Mouse (Mus musculus): ENCODE results near the gene Gm20715.
"Not testable (repeated sequence)": the region's sequence is repeated elsewhere in the genome, so short reads cannot be mapped to it uniquely, and the experiment has no call there.

Gene Gm20715

DNA sequence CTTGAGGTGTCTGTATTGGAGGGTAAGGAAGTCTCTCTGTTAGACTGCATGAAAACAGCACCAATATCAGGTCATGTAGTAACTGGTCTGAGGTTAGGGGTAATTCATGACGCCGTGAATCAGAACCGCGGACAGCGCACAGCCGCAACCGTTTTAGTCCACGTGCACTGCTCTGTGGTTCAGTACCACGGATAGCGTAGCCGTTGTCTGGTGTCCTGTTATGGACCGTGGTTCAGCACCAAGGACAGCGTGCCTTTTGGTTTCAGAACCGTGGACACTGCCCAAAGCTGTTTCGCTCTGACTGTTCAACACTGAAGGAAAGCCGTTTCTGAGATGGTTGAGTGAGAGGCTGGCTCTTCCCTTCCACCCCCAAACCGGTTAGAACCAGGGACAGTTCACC lies at the start of gene Gm20715:
Gm20715 (plus strand) TSS at position 235 of the 400 bp plus-strand sequence.
- peak; percentile 95 for DNase-seq

DNA sequence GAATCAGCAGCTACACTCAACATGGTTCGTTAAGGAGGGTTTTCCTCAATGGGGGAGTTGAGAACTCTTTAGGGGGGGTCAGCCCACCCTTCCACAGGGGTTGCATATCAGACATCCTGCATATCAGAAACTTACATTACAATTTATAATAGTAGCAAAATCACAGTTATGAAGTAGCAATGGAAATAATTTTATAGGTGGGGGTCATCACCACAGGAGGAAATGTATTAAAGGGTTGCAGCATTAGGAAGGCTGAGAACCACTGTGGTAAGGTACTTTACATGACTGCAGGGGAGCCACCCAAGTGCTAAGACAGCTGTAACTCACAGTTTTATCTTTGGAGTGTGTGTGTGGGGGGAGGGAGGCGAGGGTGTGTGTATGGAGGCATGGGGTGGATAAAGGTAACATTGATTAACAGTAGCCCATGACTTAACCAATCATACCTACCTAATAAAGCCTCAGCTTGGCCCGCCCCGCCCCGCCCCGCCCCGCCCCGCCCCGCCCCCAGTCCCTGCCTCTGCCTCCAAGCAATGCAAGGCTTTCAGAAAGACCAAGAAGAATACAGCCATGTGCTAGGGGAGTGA lies 49.5 kb upstream of the Gm20715 start:
- DNase-seq: no peak

DNA sequence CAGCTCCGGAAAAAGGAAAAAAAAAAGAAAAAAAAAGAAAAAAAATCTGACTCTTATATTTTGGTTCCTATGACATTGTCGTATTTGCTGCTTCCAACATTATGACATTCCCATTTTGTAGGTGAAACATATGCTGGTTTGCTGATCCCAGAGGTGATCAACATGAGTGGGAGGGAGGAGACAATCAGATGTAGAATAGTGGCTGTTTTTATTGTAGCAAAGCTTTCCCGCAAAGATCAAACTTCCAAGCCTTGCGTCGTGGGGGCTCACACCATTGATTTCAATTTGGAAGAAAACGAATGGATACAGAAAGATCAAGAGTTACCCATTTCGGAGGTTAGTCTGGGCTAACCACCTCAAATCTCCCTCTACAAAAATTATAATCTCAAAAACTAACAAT lies 48.3 kb upstream of the Gm20715 start:
- DNase-seq: no peak

DNA sequence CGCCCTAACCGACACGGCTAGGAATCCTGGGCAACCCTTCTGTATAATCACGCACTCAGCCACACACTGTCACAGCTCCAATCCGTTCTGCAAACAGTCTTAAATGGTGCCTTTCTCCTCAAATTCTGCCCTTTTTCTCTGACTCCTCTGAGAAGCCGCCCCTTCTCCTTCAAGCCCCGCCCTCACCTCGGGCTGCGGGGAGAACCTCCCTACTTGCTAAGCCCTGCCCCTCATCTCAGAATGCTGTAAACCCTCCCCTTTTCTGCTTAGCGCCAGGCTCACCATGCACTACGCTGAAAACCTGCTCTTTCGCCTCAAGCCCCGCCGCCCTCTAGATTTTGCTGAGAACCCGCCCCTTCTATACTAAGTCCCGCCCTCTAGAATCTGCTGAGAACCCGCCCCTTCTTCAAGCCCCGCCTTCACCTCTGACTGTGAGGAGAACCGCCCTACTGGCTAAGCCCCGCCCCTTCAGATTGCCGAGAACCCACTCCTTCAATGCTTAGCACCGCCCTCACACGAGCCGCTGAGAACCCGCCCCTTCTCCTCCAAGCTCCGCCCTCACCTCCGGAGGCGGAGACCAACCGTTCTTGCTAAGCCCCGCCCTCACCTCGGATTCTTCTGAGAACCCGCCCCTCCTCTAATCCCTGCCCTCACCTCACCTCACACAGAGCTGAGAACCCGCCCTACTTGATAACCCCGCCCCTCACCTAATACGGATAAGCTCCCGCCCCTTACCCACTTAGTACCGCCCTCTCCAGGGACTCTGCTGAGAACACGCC lies 47.6 kb upstream of the Gm20715 start:
- DNase-seq: peak; percentile 100

DNA sequence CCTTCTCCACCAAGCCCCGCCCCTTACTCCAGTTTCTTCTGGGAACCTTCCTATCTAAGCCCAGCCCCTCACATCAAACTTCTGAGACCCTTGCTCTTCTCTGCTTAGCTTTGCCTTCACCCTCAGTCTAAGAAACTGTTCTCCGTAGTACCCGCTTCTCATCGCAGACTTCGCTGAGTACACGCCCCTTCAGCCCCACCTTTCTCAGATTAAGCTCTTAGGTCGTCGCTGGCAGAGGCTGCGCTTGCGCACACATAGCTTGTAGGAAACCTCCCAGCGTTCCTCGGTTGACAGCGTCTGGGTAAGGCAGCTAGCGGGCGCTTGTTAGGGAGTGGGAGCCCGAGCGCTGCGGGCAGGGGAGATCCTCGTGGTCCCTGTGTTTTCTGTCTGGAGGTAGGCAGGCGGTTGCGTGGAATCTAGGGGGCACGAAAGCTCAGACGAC lies 47.0 kb upstream of the Gm20715 start, which contains the start of gene Zfp78:
Zfp78 (plus strand) TSS at position 234 of the 442 bp plus-strand sequence.
- DNase-seq: no peak

DNA sequence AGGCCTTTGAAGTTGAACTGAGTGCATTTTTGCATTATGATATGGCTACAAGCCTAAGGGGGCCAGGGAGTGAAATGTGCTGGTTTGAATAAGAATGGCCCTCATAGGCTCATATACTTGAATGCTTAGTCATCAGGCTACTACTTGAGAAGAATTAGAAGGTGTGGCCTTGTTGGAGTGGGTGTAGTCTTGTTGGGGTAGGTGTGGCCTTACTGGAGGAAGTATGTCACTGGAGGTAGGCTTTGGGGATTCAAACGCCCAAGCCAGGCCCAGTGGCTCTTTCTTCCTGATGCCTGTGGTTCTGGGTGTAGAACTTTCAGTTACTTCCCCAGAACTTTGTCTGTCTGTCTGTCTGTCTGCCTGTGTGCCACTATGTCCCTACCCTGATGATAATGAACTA lies 45.3 kb upstream of the Gm20715 start:
- DNase-seq: no peak

DNA sequence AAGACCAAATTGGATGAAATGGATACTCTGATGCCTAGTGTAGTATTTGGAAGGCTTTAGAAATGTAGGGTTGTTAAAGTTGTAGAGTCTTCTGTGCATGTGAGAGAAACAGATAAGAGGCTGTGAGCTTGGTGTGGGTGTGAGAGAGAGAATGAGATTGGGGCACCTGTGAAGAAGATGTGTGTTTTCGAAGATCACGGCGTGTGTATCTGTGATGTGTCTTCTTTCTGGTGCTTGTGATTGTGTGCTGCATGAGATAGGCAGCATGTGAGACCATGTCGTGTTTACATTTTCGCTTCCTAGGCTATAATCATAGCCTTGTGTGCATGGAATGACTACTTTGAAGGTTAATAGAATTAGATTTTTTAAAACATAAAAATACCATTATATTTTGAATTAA lies 42.9 kb upstream of the Gm20715 start:
- no peak for DNase-seq

DNA sequence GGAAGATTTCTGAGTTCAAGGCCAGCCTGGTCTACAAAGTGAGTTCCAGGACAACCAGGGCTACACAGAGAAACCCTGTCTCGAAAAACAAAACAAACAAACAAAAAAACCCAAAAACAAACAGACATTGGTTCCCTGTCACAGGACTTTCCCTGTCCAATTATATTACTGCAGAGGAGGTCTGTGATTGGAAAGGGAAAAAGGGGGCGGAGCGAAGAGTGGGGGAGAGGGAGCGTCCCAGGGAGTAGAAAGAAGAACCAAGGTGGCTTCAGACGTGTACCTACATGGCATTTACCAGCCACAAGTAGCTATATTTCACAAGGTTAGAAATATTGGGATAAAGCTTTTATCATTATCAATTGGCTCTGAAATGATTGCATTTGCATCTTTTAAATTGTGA lies 41.9 kb upstream of the Gm20715 start:
- not testable (repeated sequence) for DNase-seq

DNA sequence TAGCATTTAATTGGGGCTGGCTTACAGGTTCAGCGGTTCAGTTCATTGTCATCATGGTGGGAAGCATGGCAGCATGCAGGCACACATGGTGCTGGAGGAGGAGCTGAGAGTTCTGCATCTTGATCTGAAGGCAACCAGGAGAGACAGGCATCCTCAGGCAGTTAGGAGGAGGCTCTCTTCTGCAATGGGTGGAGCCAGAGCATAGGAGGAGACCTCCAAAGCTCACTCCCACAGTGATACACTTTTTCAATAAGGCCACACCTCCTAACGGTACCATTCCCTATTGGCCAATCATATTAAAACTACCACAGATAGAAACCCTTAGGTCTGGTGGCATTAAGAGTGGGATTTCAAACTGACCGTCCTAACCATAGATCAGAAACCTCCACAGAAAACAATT lies 40.6 kb upstream of the Gm20715 start:
- DNase-seq: no peak

DNA sequence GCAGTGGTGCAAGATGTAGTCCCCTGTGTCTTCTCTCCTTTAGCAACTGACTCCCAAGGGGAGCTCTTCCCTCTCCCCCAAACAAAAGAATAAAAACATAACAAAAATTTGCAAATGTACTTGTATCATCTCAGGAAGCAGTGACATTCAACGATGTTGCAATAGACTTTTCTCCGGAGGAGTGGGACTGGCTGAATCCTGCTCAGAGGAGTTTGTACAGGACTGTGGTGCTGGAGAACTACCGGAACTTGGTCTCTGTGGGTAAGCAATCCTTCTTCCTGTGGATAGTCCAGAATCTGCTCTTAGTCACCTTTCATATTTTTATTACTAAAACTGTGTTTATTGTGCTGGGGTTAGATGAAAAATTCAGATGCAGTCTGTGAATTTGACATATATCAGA lies 37.1 kb upstream of the Gm20715 start:
- no peak for DNase-seq

DNA sequence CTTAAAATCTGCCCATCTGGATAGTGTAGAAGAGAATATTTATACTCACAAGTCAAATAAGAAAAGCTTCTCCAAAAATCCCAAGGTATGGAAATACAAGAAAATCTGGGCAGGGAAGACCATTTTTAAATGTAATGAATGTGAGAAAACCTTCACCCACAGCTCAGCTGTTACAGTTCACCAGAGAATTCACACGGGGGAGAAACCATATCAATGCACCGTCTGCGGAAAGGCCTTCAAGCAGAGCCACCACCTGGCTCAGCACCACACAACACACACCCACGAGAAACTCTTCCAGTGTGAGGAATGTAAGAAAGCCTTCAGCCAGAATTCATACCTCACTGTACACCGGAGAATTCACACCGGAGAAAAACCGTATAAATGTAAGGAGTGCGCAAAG lies 31.6 kb upstream of the Gm20715 start:
- DNase-seq: no peak

DNA sequence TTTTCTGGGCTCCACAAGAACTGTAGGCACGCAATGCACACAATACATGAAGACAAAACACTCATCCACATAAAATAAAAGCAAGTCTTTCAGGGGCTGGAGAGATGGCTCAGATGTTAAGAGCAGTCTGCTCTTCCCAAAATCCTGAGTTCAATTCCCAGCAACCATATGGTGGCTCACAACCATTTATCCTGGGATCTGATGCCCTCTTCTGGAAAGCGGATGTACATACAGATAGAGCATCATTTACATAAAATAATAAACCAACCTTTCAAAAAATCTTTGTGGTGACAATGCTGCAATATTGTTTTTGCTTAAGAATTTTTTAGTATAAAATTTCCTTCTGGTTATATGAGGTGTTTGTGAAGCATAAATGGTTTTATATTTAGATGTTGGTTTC lies 28.6 kb upstream of the Gm20715 start:
- no peak for DNase-seq

DNA sequence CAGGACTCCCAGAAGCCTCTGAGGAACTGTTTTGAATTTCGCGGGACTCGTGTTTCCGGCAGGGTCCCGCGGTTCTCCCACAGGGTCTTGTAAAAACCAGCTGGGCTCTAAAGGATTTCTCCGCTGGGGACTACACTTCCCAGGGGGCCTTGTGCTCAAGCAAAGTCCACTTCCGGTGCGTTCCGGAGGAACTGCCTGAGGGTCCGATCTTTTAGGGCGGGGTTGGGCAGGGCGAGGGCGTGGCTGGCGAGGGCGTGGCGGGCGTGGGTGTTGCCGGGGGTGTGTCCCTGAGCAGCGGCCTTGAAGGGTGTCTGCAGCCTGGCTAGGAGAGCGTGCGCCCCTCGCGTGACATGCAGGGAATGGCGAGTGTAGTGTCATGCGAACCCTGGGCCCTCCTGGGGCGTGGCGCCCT lies 27.0 kb upstream of the Gm20715 start, which contains the start of gene Zfp28:
Zfp28 (plus strand) TSS at position 252 of the 412 bp plus-strand sequence.
- peak; percentile 94 for DNase-seq

DNA sequence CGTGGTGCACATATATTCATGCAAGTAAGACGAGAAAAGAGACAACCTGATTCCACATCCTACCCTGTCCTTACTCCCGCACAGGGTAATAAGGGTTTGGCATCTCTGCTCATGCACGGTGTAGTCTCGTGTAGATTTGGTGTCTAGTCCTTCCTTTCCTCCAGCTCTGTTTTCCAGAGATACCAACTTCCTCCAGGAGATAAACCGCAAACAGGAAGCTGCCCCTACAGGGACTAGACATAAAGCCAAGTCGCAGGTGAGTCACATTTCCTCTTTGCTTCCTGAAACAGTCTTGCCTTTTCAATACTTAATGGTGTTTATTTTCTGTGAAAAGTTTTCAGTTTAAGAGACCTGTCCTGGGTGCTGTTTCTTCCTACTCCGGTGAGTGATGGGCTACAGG lies 26.1 kb upstream of the Gm20715 start:
- DNase-seq: no peak

DNA sequence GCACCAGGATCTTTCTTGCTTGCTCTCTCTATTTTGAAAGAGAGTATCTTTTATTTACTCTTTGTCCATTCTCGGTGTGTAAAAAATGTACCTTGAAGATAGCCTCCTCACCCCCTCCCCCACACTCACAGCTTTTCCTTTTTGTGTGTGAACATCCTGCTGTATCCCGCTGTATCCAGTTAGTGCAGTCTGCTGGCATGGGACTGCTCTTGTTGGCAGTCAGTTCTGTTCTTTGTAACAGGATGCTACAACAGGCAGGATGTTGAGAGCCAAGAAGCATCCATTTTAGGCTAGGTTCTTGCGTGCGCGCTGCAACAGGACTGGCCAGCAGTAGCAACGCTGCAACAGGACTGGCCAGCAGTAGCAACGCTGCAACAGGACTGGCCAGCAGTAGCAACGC lies 23.1 kb upstream of the Gm20715 start:
- DNase-seq: no peak

DNA sequence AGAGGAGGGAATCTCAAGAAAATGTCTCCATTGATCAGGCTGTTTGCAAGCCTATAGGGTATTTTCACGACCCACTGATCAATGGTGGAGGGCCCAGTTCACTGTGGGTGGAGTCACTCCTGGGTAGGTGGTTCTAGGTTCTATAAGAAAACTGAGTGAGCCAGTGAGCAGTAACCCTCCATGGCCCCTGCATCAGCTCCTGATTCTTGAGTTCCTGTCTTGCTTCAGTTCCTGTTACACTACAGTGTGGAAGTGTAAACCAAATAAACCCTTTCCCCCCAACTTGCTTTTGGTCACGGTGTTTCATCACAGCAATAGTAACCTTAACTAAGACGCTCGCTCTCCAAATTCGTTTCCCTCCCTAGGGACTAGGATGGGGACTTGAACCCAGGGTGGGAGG lies 21.1 kb upstream of the Gm20715 start:
- no peak for DNase-seq

DNA sequence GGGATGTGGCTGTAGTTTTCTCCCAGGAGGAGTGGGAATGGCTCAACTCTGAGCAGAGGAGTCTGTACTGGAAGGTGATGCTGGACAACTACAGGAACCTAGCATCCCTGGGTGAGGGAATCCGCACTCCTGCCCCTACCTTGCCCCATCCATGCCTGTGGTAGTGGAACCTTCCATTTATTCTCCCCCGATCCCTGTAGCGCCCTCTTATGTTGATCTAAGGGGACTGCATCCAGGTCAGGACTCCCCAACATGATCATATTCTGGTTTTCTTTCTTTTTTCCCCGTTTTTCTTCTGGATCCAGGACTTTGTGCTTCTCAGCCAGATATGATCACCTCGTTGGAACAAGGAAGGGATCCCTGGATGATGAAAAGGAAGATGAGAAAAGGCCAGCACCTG lies 20.6 kb upstream of the Gm20715 start:
- no peak for DNase-seq

DNA sequence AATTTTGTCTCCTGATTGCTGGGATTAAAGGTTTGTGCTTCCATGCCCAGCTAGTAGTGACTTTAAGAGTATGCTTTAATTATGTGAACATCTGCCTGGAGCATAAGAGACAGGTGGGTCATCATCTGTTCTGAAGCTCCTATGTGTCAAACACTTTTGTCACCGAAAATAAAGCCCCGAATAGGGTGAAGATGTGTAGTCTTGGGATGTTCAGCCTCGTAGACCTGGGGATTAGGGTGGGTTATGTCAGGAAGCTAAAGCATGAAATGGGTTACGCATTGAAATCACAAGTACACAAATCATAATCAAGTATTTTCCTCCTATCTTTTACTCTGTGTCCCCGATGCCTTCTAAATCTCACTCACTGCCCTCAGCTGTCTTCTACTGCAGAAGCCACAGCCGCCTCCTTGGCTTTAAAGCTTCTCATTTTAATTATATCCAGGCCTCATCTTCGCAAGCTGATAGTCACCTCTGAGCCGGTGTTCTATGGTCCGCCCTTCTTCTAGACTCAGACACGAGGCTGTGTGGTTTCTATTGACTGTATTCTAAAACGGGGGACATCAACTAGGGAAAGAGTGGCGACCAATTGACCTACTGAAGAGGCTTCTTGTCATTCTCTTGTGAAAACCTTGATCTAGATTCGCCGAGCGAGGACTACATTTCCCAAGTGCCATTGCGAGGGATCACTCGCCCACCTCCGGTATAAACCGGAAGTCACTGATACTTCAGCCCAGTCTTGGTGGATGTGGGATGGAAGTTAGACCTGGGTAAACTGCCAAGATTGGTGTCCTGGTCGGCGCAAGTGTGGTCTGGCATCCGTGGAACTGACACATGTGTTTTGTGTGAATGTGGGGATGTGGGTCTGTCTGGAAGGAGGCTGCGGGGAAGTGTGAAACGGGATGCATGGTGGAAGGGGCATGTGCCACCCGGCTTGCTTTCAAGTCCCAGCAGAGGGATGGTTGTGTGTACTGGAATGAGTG lies 11.8 kb upstream of the Gm20715 start, which contains the start of gene Smim17:
Smim17 (plus strand) TSS at position 720 of the 980 bp plus-strand sequence.
- peak; percentile 42 for DNase-seq

DNA sequence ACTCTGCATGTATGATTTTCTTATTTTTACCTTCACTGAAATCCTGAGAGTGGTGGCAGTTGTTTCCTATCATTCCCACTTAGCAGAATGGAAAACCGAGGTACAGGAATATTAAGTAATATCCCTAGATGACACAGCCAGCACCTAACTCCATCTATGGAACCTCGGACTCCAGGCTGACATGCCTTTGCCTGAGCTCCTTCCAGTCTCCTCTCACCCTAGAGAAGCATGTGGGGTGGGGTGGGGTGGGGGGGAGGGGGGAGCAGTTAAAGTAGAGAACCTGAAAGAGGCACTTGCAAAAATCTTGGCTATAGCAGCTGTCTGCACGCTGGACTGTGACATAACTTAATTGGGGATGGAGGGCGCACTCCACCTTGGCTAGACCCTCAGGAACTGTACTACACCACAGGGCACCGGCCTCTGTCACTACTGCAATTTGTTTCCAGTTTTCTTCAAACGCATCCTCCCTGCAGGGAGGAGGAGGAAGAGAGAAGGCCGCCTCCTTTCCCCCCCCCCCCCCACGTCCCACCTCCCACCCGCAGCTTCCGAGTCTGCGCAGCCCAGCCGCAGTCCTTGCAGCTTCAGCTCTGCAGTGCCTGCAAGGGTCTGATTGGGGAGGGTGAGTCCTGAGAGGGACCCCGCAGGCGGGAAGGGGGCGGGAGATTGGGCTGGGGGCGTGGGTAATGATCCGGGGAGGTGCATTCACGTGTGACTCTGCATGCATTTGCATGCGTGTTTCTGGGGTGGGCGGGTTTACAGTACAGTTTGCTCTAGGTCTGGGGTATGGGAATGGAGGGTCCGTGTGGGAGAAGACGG lies 4.8 kb downstream of the Gm20715 start:
- DNase-seq: no peak

DNA sequence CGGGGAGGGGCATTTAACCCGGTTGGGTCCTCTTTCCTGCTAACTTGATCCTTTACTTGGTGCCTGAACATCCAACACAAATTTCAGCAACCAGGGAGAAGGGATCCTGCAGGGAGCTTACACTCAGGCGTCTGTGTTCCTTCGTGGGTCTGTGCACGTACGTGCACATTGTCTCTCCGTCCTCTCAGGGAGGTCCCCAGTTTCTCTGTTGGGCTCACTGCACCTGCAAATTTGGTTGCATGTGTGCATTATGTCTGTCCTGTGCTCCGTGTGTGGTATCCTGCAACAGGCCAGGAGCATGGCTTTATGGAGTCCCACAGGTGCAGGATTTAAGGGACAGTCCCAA lies 5.3 kb downstream of the Gm20715 start:
- DNase-seq: no peak

DNA sequence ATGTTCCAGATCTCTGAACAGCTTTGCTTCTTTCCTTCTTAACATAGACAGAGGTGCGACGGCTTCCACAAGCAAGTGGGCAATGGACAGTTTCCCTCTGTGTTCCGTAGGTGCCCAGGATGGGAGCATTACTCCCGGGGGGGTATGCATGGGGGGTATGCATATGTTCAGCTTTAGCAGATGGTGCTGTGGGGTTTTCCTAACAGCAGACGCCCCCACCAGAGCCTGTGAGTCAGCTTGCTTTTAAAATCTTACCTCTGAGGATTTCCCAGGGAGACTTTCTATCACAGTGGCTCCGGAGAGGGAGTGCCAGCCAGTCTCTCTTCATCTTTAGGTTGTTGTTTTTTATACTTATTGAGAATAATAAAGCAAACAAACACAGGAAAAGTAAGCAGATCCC lies 9.8 kb downstream of the Gm20715 start:
- DNase-seq: no peak

DNA sequence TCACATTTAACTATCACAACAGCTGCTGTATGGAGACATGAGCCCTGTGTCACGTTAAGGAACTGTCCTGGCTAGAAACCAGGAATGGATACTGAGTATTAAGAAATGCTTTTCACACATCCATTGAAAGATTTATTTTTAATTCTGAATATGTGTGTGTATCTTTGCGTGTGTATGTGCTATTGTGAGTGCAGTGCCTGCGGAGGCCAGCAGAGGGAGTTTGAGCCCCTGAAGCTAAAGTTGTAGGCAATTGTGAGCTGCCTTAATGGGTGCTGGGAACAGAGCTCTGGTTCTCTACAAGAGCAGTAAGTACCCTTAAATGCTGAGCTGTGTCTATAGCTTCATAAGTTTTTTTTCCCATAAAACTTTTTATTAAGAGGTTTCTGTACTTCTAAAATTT lies 19.3 kb downstream of the Gm20715 start:
- DNase-seq: no peak

Data from kidney, adult 18-20 months (tissue).